In the genomic region with DNA sequence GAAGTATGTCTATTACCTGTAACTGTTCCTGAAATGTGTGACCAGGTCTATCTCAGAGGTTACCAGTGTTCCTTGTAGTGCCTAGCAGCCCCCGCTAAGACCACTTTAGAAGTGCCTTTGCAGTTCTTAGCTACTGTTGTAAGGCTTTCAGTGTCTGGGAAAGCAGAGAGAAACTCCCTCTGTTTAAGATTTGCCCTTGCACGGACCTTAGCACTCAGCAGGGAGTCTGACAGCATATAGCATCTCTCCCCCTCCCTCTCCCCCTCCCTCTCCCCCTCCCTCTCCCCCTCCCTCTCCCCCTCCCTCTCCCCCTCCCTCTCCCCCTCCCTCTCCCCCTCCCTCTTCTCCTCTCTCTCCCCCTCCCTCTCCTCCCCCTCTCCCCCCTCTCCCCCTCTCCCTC, we compare ENCODE assay signal across 24 mouse cellular contexts. TPM values are rescaled to one million over a fixed set of nuclear protein-coding genes. Genes with fewer than 3 reads are reported as not detected.
DNase-seq lines count a peak whose midpoint lies in the region; ATAC-seq and TF ChIP-seq lines count a peak whose summit lies in the region.
"Had no signal": no experiment of that assay in that cellular context is flagged by ENCODE, and none has a peak within 500 bp of the region (broad histone marks: within the 10 kb centered on the region; RNA-seq: fewer than 3 reads in every experiment).

No protein-coding gene starts in this region.

- H3K4me3 ChIP-seq in heart, adult 2 months: no peak overlapping the region
- no peak overlapping the region for H3K4me3 ChIP-seq in heart, embryonic 16.5 days (ENCODE audit: low read length)
- H3K4me3 ChIP-seq in neural tube, embryonic 11.5 days (ENCODE audit: low read depth, low read length): no peak overlapping the region
- H3K4me3 ChIP-seq in left cerebral cortex, adult 2 months: no peak overlapping the region
- H3K4me3 ChIP-seq in hindbrain, embryonic 14.5 days (replicated peaks; ENCODE audit: low read length): no peak overlapping the region
- H3K4me3 ChIP-seq: embryonic facial prominence, embryonic 13.5 days; forebrain, embryonic 13.5 days; hindbrain, embryonic 12.5 days; limb, embryonic 12.5 days; midbrain, embryonic 13.5 days; neural tube, embryonic 13.5 days had no signal

- WGBS in heart, adult 2 months: 61% methylated on average over 2 of the region's 2 CpGs
- 43% methylated on average over 2 of the region's 2 CpGs for WGBS in heart, embryonic 16.5 days
- 49% methylated on average over 2 of the region's 2 CpGs for WGBS in neural tube, embryonic 11.5 days
- 40% methylated on average over 2 of the region's 2 CpGs for WGBS in hindbrain, embryonic 14.5 days

- TF ChIP-seq CTCF in heart, adult 2 months (IDR thresholded peaks at IDR 0.05): no peak
- TF ChIP-seq CTCF in left cerebral cortex, adult 2 months (IDR thresholded peaks at IDR 0.05): no peak

- H3K27me3 ChIP-seq in heart, adult 2 months (ENCODE audit: control insufficient read depth, insufficient read depth, low read length): no peaks in the 10 kb centered on the region
- H3K27me3 ChIP-seq in heart, embryonic 16.5 days (ENCODE audit: control insufficient read depth, insufficient read depth, low read length): no peaks in the 10 kb centered on the region
- no peaks in the 10 kb centered on the region for H3K27me3 ChIP-seq in neural tube, embryonic 11.5 days (ENCODE audit: control insufficient read depth, insufficient read depth, low read length)
- H3K27me3 ChIP-seq in hindbrain, embryonic 14.5 days (ENCODE audit: control insufficient read depth, insufficient read depth, low read length): no peaks in the 10 kb centered on the region
- H3K27me3 ChIP-seq: embryonic facial prominence, embryonic 13.5 days; forebrain, embryonic 13.5 days; hindbrain, embryonic 12.5 days; limb, embryonic 12.5 days; megakaryocyte, embryonic 14.5 days; midbrain, embryonic 13.5 days; neural tube, embryonic 13.5 days; Patski had no signal

- no peaks in the 10 kb centered on the region for H3K9me3 ChIP-seq in heart, embryonic 16.5 days (replicated peaks; ENCODE audit: control insufficient read depth, low read length)
- H3K9me3 ChIP-seq in neural tube, embryonic 11.5 days (ENCODE audit: control insufficient read depth, low read length): no peaks in the 10 kb centered on the region
- no peaks in the 10 kb centered on the region for H3K9me3 ChIP-seq in hindbrain, embryonic 14.5 days (ENCODE audit: control insufficient read depth, low read length)
- H3K9me3 ChIP-seq: embryonic facial prominence, embryonic 13.5 days; forebrain, embryonic 13.5 days; G1E; hindbrain, embryonic 12.5 days; limb, embryonic 12.5 days; megakaryocyte, embryonic 14.5 days; midbrain, embryonic 13.5 days; neural tube, embryonic 13.5 days had no signal

- no peak for TF ChIP-seq EP300 in heart, adult 2 months (IDR thresholded peaks at IDR 0.05; ENCODE audit: insufficient read depth, low read depth, low read length)

- no peak overlapping the region for H3K9ac ChIP-seq in heart, adult 2 months (ENCODE audit: low read depth, low read length)
- H3K9ac ChIP-seq in heart, embryonic 16.5 days (ENCODE audit: low read length): no peak overlapping the region
- H3K9ac ChIP-seq in neural tube, embryonic 11.5 days (ENCODE audit: low read length): no peak overlapping the region
- H3K9ac ChIP-seq in hindbrain, embryonic 14.5 days: no peak overlapping the region
- H3K9ac ChIP-seq: embryonic facial prominence, embryonic 13.5 days; forebrain, embryonic 13.5 days; hindbrain, embryonic 12.5 days; limb, embryonic 12.5 days; liver, postnatal 0 days; midbrain, embryonic 13.5 days; neural tube, embryonic 13.5 days had no signal

- H3K4me2 ChIP-seq in heart, embryonic 16.5 days (ENCODE audit: low read depth, low read length): no peak overlapping the region
- H3K4me2 ChIP-seq in neural tube, embryonic 11.5 days (ENCODE audit: low read depth): no peak overlapping the region
- H3K4me2 ChIP-seq in hindbrain, embryonic 14.5 days (replicated peaks): no peak overlapping the region
- H3K4me2 ChIP-seq: embryonic facial prominence, embryonic 13.5 days; forebrain, embryonic 13.5 days; hindbrain, embryonic 12.5 days; limb, embryonic 12.5 days; liver, embryonic 11.5 days; midbrain, embryonic 13.5 days; neural tube, embryonic 13.5 days had no signal

- no peak for ATAC-seq in heart, embryonic 16.5 days (replicated peaks; ENCODE audit: extremely low read depth, insufficient read depth, low FRiP score)
- no peak for ATAC-seq in neural tube, embryonic 11.5 days (ENCODE audit: insufficient read depth, low FRiP score, low TSS enrichment)
- ATAC-seq in hindbrain, embryonic 14.5 days (ENCODE audit: low FRiP score): no peak
- ATAC-seq: forebrain, embryonic 13.5 days; midbrain, embryonic 13.5 days; Patski had no signal

- H3K27ac ChIP-seq in heart, adult 2 months: peak overlapping the region; percentile 58
- 0 out of 2 replicates have a peak overlapping the region, but pooled peaks have one; percentile 10 for H3K27ac ChIP-seq in heart, embryonic 16.5 days (ENCODE audit: low read length)
- H3K27ac ChIP-seq in neural tube, embryonic 11.5 days (ENCODE audit: low read depth, low read length): 0 out of 2 replicates have a peak overlapping the region, but pooled peaks have one; percentile 34
- H3K27ac ChIP-seq in left cerebral cortex, adult 2 months: no peak overlapping the region
- H3K27ac ChIP-seq in hindbrain, embryonic 14.5 days: no peak overlapping the region
- H3K27ac ChIP-seq: embryonic facial prominence, embryonic 13.5 days; forebrain, embryonic 13.5 days; hindbrain, embryonic 12.5 days; limb, embryonic 12.5 days; midbrain, embryonic 13.5 days had no signal

- DNase-seq in heart, adult 2 months: no peak
- DNase-seq in heart, postnatal 25 days (ENCODE audit: low spot score): no peak
- no peak for DNase-seq in heart, postnatal 36 days
- DNase-seq in neural tube, embryonic 11.5 days (ENCODE audit: low spot score): no peak
- DNase-seq in neural tube, embryonic 10.5 days (ENCODE audit: extremely low spot score, low spot score): no peak
- no peak for DNase-seq in left cerebral cortex, adult 2 months (ENCODE audit: extremely low spot score in 1 of 2, low spot score in 2 of 2)
- no peak for DNase-seq in hindbrain, embryonic 14.5 days (ENCODE audit: low spot score)
- DNase-seq: adrenal gland, adult 8-10 months; cerebellum, adult 18-20 months; cerebellum, postnatal 14 days; kidney, adult 11 months; liver, postnatal 0 days; lung, postnatal 14 days had no signal

- H3K36me3 ChIP-seq in heart, adult 2 months (ENCODE audit: control insufficient read depth, insufficient read depth, low read length): peaks cover 7% of the 10 kb centered on the region
- H3K36me3 ChIP-seq in heart, embryonic 16.5 days (ENCODE audit: control insufficient read depth, insufficient read depth): no peaks in the 10 kb centered on the region
- H3K36me3 ChIP-seq in neural tube, embryonic 11.5 days (ENCODE audit: control insufficient read depth, insufficient read depth, low read length): no peaks in the 10 kb centered on the region
- H3K36me3 ChIP-seq in hindbrain, embryonic 14.5 days (replicated peaks; ENCODE audit: control insufficient read depth, insufficient read depth): no peaks in the 10 kb centered on the region
- H3K36me3 ChIP-seq: embryonic facial prominence, embryonic 13.5 days; G1E; hindbrain, embryonic 12.5 days; limb, embryonic 12.5 days; midbrain, embryonic 13.5 days; neural tube, embryonic 13.5 days had no signal

- peaks cover 17% of the 10 kb centered on the region for H3K4me1 ChIP-seq in heart, adult 2 months (ENCODE audit: control insufficient read depth, insufficient read depth, low read length)
- H3K4me1 ChIP-seq in heart, embryonic 16.5 days (ENCODE audit: control insufficient read depth, insufficient read depth, low read length): 0 out of 2 replicates have a peak, but pooled peaks cover 6% of the 10 kb centered on the region
- no peaks in the 10 kb centered on the region for H3K4me1 ChIP-seq in neural tube, embryonic 11.5 days (ENCODE audit: control insufficient read depth, insufficient read depth, low read length)
- H3K4me1 ChIP-seq in hindbrain, embryonic 14.5 days (replicated peaks; ENCODE audit: control insufficient read depth, insufficient read depth, low read length): no peaks in the 10 kb centered on the region
- H3K4me1 ChIP-seq: forebrain, embryonic 13.5 days; hindbrain, embryonic 12.5 days; limb, embryonic 12.5 days; midbrain, embryonic 13.5 days had no signal

- no peak for TF ChIP-seq POLR2A in heart, adult 2 months (IDR thresholded peaks at IDR 0.05; ENCODE audit: insufficient read depth, low read depth, low read length)

- intact Hi-C loops in heart, adult 2 months (cut with DNase I): no loop called here
- intact Hi-C loops in heart, postnatal 25 days (cut with DNase I): loop anchor here (2.0 kb wide), 1 partner anchor 22 kb away; no protein-coding TSS in a partner anchor
- intact Hi-C loops in heart, postnatal 36 days (cut with DNase I): no loop called here
- intact Hi-C loops in left cerebral cortex, adult 2 months (cut with DNase I): no loop called here

- no peaks in the 10 kb centered on the region for H3K79me2 ChIP-seq in heart, adult 2 months (replicated peaks; ENCODE audit: control insufficient read depth, insufficient read depth, low read length)

RNA-seq across cellular contexts. Expression of gene Elk3, which starts 24.1 kb away (rescaled TPM):
- total RNA-seq in heart, adult 2 months (2021): 10 to 100 TPM; 33.8 to 39.4 TPM
- 31.9 and 32.1 TPM in 2 replicates for polyA plus RNA-seq in heart, adult 2 months (2012; rRNA removed)
- total RNA-seq in heart, postnatal 25 days (2021): 10 to 100 TPM; 45.1 to 48.7 TPM
- polyA plus RNA-seq in heart, embryonic 16.5 days (2015; fragmentation: Nextera tagmentation; extraction: Ambion mirVana): 29.3 and 34.2 TPM in 2 replicates
- total RNA-seq in heart, postnatal 36 days (2021): 10 to 100 TPM; 42.0 to 53.5 TPM
- 21.9 and 28.1 TPM in 2 replicates for polyA plus RNA-seq in neural tube, embryonic 11.5 days (2014; fragmentation: Nextera tagmentation; extraction: Ambion mirVana)
- total RNA-seq in left cerebral cortex, adult 2 months (2021): 10 to 100 TPM in 1 of 2 experiments, 1 to 10 TPM in 1; 8.6 to 11.9 TPM
- polyA plus RNA-seq in hindbrain, embryonic 14.5 days (2014; fragmentation: Nextera tagmentation; extraction: Ambion mirVana): 7.9 and 11.3 TPM in 2 replicates
- polyA plus RNA-seq: G1E had no signal

Comparison
In these comparisons a context has a peak if more than half of its experiments do, and no peak if none do; other contexts are left out.
1. H3K27ac ChIP-seq: peak in heart, adult 2 months (single experiment), heart, embryonic 16.5 days (single experiment) and neural tube, embryonic 11.5 days (single experiment); none in left cerebral cortex, adult 2 months (single experiment) and hindbrain, embryonic 14.5 days (single experiment).